Mouse (Mus musculus): Measurements from ENCODE around the gene Med21. TPM values are rescaled to one million over a fixed set of nuclear protein-coding genes. Genes with fewer than 3 reads are reported as not detected.

The Med21 gene
- polyA plus RNA-seq, 1 experiment from 2014 or later, result 140 TPM

- Histone ChIP-seq H3K4me1 (no peaks in the 10 kb centered on the region), H3K9me3 (no peaks in the 10 kb centered on the region), H3K27me3 (replicated peaks) (no peaks in the 10 kb centered on the region), H3K9ac (no peak overlapping the region), H3K27ac (no peak overlapping the region), H3K4me3 (replicated peaks) (no peak overlapping the region), H3K36me3 (no peaks in the 10 kb centered on the region), H3K4me2 (no peak overlapping the region)
- no peak for ATAC-seq (ENCODE audit: insufficient read depth, low FRiP score, low read depth)
- WGBS, result 85% methylated on average over 7 of the region's 7 CpGs
These were observed 45.7 kb downstream of the Med21 start for GRCm38 (mm10) chr6:146688010-146688409.

- WGBS, result 90% methylated on average over 5 of the region's 5 CpGs
- Histone ChIP-seq H3K27ac (no peak overlapping the region), H3K36me3 (no peaks in the 10 kb centered on the region), H3K9ac (no peak overlapping the region), H3K4me2 (no peak overlapping the region), H3K4me3 (replicated peaks) (no peak overlapping the region), H3K4me1 (no peaks in the 10 kb centered on the region), H3K9me3 (no peaks in the 10 kb centered on the region), H3K27me3 (replicated peaks) (no peaks in the 10 kb centered on the region)
- ATAC-seq (ENCODE audit: insufficient read depth, low FRiP score, low read depth), result no peak
These were observed 46.5 kb downstream of the Med21 start for GRCm38 (mm10) chr6:146688861-146689260.

GRCm38 (mm10) chr6:146697767-146698166, 55.4 kb downstream of the Med21 start:
- no peaks in the 10 kb centered on the region for H3K9me3 ChIP-seq
- ATAC-seq (ENCODE audit: insufficient read depth, low FRiP score, low read depth), result no peak
- 72% methylated on average over 5 of the region's 5 CpGs for WGBS

GRCm38 (mm10) chr6:146698376-146698775, 56.0 kb downstream of the Med21 start:
- Histone ChIP-seq H3K9me3 (no peaks in the 10 kb centered on the region), H3K27ac (no peak overlapping the region), H3K4me2 (no peak overlapping the region), H3K27me3 (replicated peaks) (no peaks in the 10 kb centered on the region), H3K9ac (no peak overlapping the region), H3K36me3 (no peaks in the 10 kb centered on the region), H3K4me1 (peaks cover 5% of the 10 kb centered on the region; the same call in 1 of the 2 replicates), H3K4me3 (replicated peaks) (no peak overlapping the region)
- ATAC-seq (ENCODE audit: insufficient read depth, low FRiP score, low read depth), result no peak
- WGBS, result 89% methylated on average over 4 of the region's 4 CpGs

More at GRCm38 (mm10) chr6:146697767-146698166, 55.4 kb downstream of the Med21 start:
- H3K4me3 ChIP-seq (replicated peaks), result no peak overlapping the region
- no peak overlapping the region for H3K9ac ChIP-seq
- no peak overlapping the region for H3K4me2 ChIP-seq
- peaks cover 5% of the 10 kb centered on the region; the same call in 1 of the 2 replicates for H3K4me1 ChIP-seq
- H3K27me3 ChIP-seq (replicated peaks), result no peaks in the 10 kb centered on the region
- no peaks in the 10 kb centered on the region for H3K36me3 ChIP-seq
- no peak overlapping the region for H3K27ac ChIP-seq

Other genes starting within 250 kb of the Med21 start
- gene Itpr2, start 140.3 kb upstream of the Med21 start, polyA plus RNA-seq (2015; fragmentation: Nextera tagmentation; extraction: Ambion mirVana), result 12.2 and 15.8 TPM in 2 replicates
- gene Fgfr1op2, start 65.3 kb upstream of the Med21 start, polyA plus RNA-seq (2015; fragmentation: Nextera tagmentation; extraction: Ambion mirVana), result 98.5 and 101 TPM in 2 replicates
- 53.8 and 64.5 TPM in 2 replicates for gene Ints13, start 64.7 kb upstream of the Med21 start, polyA plus RNA-seq (2015; fragmentation: Nextera tagmentation; extraction: Ambion mirVana)
- 31.7 and 36.1 TPM in 2 replicates for gene Tm7sf3, start 277 bp downstream of the Med21 start, polyA plus RNA-seq (2015; fragmentation: Nextera tagmentation; extraction: Ambion mirVana)
- 20.6 and 21.3 TPM in 2 replicates for gene Stk38l, start 82.4 kb downstream of the Med21 start, polyA plus RNA-seq (2015; fragmentation: Nextera tagmentation; extraction: Ambion mirVana)
- gene Arntl2, start 153.5 kb downstream of the Med21 start, polyA plus RNA-seq (2015; fragmentation: Nextera tagmentation; extraction: Ambion mirVana), result 8.2 and 8.4 TPM in 2 replicates
- gene Smco2, start 207.6 kb downstream of the Med21 start, polyA plus RNA-seq (2015; fragmentation: Nextera tagmentation; extraction: Ambion mirVana), result not detected in 2 replicates
- 40.9 and 42.8 TPM in 2 replicates for gene Ppfibp1, start 245.9 kb downstream of the Med21 start, polyA plus RNA-seq (2015; fragmentation: Nextera tagmentation; extraction: Ambion mirVana)

All from stomach, embryonic 15.5 days (tissue).